Mouse (Mus musculus) urinary bladder, postnatal 10 days (tissue): ENCODE results near the gene Batf2.
"Not testable (repeated sequence)": the region's sequence is repeated elsewhere in the genome, so short reads cannot be mapped to it uniquely, and the experiment has no call there.

Experiments used
- DNase-seq: peaks from one replicate; pipeline ENCODE4 v3.0.0; 2022; ENCODE audit warnings: low spot score

Batf2 gene

DNA sequence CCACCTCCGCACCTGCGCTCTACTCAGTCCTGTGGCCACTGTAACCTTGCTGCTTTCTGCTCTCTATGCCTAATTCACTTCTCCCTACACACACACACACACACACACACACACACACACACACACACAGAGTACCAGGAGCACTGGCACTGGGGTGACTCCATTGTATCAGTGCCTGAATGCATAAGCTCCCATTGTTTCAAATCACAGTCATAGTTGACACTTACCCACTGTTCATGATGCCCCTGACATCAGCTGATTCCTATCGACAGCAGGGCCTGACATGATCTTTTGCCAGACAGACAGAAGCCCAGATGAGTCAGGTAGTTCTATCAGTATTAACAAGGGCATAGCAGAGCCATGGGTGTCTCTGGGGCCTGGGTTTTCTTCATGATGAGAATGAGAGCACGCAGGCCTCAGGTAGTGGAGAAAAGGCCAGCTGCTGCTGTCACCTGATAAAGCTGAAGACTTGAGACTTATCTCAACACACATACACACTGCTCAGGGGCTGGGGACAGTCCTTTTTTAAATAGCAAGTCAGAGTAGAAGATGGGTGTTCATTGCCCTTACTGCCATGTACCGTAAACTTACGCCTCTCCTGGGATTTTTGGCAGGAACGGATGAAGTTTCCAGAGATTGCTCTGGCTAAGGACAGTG, 8.5 kb upstream of the Batf2 start:
- no peak for DNase-seq

DNA sequence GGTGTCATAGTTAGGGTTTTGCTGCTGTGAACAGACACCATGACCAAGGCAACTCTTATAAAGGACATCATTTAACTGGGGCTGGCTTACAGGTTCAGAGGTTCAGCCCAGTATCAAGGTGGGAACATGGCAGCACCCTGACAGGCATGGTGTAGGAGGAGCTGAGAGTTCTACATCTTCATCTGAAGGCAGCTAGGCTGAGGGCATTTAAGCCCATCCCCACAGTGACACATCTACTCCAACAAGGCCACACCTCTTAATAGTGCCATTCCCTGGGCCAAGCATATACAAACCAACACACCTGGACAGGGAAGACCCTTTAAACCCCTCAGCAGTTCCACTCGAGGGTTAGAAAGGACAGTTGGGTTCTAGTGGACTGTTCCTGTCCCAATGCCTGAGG, 7.6 kb upstream of the Batf2 start:
- DNase-seq = not testable (repeated sequence)

GRCm38 (mm10) chr19:6136397-6136796, 4.4 kb upstream of the Batf2 start:
- DNase-seq = no peak

- no peak for DNase-seq
These were observed 1.1 kb upstream of the Batf2 start for GRCm38 (mm10) chr19:6139701-6140100.

DNA sequence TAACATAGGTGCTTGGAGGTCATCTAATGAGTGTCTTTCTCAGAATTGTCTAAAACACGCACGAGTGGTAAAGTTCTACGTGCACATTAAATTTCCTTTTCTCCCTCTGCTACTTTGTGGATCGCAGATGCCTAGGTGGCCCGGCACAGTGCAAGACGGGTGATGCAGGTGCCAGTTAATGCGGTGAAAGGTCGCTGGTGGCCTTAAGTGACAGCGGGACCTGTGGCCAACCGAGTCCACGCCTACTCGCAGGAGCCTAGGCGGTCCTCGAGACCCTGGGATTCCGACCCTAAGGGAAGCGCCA, 457 bp upstream of the Batf2 start:
- DNase-seq = no peak

DNA sequence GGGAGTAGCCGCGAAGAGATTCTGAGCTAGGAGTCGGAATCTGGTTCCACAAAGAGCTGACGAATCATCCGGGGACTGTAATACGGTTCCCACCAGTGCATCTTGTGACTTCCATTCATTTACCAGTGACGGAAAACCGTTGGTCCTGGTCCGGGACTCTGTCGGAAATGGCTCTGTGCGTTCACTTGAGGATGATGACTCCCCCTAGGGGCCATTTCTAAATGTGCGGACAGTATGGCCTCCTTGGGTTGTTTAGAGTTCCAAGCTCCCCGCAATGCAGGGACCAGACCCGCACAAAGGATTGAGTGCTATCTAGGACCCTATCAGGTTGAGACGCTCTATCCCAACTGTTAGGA, 589 bp downstream of the Batf2 start, which contains the start of gene Arl2:
Gene Arl2 (minus strand): TSS at position 155 of the 356 bp plus-strand sequence.
- no peak for DNase-seq

DNA sequence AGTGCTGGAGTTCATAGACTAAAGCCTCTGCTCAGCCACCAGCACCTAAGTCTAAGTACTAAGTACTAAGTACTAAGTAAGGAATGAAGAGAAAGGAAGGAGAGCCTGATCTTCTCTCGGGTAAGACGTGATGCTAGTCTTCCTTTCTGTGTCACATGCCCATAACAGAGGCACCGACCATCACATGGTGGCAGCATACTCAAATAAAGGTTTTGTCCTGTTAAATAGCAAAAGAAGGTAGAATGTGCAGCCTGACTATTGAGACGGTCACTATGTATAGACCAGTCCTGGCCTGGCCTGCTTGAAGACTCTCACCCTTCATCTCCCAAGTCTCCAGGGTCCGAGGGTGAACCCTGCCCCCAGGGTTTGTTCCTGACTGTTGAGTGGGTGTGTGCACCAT, 4.1 kb downstream of the Batf2 start:
- DNase-seq = no peak

DNA sequence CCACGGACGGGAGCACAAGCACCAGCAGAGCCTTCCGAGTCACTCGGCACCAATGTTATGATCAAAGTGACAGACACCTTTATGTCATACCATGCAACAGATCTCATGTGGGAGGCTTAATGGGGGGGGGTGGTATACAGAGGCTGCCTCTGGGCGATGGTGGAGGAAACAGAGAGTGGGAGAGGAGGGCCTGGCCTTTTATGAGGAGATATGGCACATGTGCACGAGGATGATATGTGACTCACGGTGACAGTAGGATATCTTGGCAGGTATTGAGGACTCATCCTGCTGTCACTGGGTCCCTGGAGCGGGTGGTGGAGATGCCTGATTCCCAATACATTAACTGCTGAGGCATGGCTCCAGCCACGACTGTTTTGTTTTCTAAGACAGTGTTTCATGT, 14.4 kb downstream of the Batf2 start:
- no peak for DNase-seq

- no peak for DNase-seq
These were observed 15.6 kb downstream of the Batf2 start for GRCm38 (mm10) chr19:6156372-6156771.

- DNase-seq = no peak
These were observed 16.4 kb downstream of the Batf2 start for GRCm38 (mm10) chr19:6157220-6157619.

GRCm38 (mm10) chr19:6163872-6164547, 23.2 kb downstream of the Batf2 start:
- DNase-seq = no peak

DNA sequence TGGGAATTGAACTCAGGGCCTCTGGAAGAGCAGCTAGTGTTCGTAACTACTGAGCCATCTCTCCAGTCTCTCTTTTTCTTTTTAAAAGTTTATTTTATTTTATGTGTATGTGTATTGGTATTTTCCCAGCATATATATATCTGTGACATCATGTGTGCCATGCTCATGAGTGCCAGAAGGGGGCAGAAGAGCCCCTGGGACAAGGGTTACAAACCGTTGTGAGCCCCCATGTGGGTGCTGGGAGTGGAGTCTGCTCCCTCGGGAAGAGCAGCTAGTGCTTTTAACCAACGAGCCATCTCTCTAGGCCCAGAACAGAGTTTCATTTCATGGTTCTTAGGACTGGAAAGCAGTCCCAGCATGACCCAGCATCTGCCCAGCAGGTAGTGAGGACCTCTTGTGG, 26.0 kb downstream of the Batf2 start:
- DNase-seq = no peak

GRCm38 (mm10) chr19:6171215-6171614, 30.4 kb downstream of the Batf2 start:
- no peak for DNase-seq

- DNase-seq = no peak
These were observed 34.0 kb downstream of the Batf2 start for GRCm38 (mm10) chr19:6174771-6175170.

DNA sequence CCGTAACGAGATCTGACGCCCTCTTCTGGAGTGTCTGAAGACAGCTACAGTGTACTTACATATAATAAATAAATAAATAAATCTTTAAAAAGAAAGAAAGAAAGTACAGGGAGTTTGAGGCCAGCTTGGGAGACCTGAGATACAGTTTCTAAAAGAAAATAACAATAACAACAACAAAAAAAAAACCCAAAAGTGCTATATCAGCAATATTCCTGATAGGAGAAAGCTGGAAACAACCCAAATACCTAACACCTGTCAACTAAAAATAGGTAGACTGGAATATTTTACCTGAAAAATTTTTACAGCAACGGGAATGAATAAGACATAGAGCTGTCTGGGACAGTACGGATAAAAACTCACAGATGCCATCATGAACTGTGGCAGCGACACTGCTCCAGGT, 38.0 kb downstream of the Batf2 start:
- no peak for DNase-seq

DNA sequence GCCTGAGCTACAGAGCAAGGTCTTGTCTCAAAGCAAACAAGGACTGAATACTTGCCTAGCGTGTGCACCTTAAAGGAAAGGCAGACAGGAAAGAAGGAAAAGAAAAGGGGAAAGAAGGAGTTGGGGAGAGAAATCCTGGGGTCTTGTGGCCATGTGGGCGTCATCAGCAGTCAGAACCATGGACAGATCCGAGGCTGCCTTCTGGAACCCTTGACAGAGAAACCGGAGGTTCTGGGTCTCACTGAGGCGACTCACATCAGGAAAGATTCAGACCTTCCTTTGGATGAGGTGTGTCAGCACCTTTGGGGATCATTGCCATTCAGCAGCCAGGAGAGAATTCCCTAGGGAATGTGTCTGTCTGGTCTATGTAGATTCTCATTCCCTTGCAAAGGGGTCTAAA, 40.8 kb downstream of the Batf2 start:
- no peak for DNase-seq

- no peak for DNase-seq
These were observed 41.8 kb downstream of the Batf2 start for GRCm38 (mm10) chr19:6182534-6182933.

DNA sequence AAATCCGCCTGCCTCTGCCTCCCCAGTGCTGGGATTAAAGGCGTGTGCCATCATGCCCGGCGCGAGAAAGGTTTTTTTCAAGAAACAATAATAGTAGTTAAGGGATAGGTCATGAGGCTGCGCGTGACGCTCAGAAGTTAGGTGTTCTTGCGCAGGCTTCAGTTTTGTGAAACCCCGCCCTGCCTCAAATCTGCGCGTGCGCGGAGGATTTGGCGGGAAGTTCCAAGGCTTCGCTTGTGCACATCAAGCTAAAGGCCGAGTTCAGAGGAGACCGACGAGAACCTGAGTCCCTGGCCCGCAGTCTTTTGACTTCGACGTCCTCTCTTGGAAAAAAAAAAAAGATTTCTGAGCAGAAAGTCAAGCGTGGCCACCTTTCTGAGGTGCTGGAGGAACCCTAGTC, 43.3 kb downstream of the Batf2 start, which contains the start of gene Majin:
Gene Majin (plus strand): TSS at position 258 of the 400 bp plus-strand sequence.
- no peak for DNase-seq

- DNase-seq = no peak
These were observed 63.5 kb downstream of the Batf2 start for GRCm38 (mm10) chr19:6204265-6204664.

- no peak for DNase-seq
These were observed 65.9 kb downstream of the Batf2 start for GRCm38 (mm10) chr19:6206716-6207115.

GRCm38 (mm10) chr19:6216046-6216705, 75.4 kb downstream of the Batf2 start:
- DNase-seq = no peak

GRCm38 (mm10) chr19:6218606-6219005, 77.8 kb downstream of the Batf2 start:
- no peak for DNase-seq
